Mouse (Mus musculus): ENCODE measurements around the gene Aggf1. TPM values are rescaled to one million over a fixed set of nuclear protein-coding genes. Genes with fewer than 3 reads are reported as not detected.

Aggf1 gene
- polyA plus RNA-seq, 1 experiment from 2014 or later = 17.6 TPM

- ATAC-seq (ENCODE audit: low FRiP score, low TSS enrichment) (no peak), DNase-seq (ENCODE audit: low spot score) (no peak)
- TF ChIP-seq EP300 (optimal IDR thresholded peaks at IDR 0.05) (no peak), CTCF (IDR thresholded peaks at IDR 0.05; ENCODE audit: low read depth) (no peak)
- H3K4me3 ChIP-seq (ENCODE audit: low read depth, low read length) = no peak overlapping the region
- no peaks in the 10 kb centered on the region for H3K9me3 ChIP-seq (ENCODE audit: control insufficient read depth, low read length)
- no peak overlapping the region for H3K9ac ChIP-seq (ENCODE audit: low read length)
- H3K4me2 ChIP-seq (replicated peaks; ENCODE audit: low read depth) = no peak overlapping the region
- no peaks in the 10 kb centered on the region for H3K27me3 ChIP-seq (ENCODE audit: control insufficient read depth, insufficient read depth, low read length)
- H3K27ac ChIP-seq (replicated peaks) = no peak overlapping the region
- no peaks in the 10 kb centered on the region for H3K36me3 ChIP-seq (ENCODE audit: control insufficient read depth, insufficient read depth, low read length)
- no peaks in the 10 kb centered on the region for H3K4me1 ChIP-seq (replicated peaks; ENCODE audit: control insufficient read depth, insufficient read depth)
- WGBS = 66% methylated on average over 4 of the region's 4 CpGs
Observed at GRCm38 (mm10) chr13:95306596-95306995, 68.6 kb downstream of the Aggf1 start.

Other genes with a start within 250 kb of the Aggf1 start
- gene Pde8b, start 125.0 kb downstream of the Aggf1 start, polyA plus RNA-seq (2015; fragmentation: Nextera tagmentation; extraction: Ambion mirVana) = 2.5 and 3.8 TPM in 2 replicates
- 24.9 and 25.4 TPM in 2 replicates for gene Zbed3, start 51.7 kb downstream of the Aggf1 start, polyA plus RNA-seq (2015; fragmentation: Nextera tagmentation; extraction: Ambion mirVana)
- gene Crhbp, start 69.6 kb upstream of the Aggf1 start, polyA plus RNA-seq (2015; fragmentation: Nextera tagmentation; extraction: Ambion mirVana) = 0.05 and 0.08 TPM in 2 replicates
- 0.38 and 0.39 TPM in 2 replicates for gene S100z, start 103.4 kb upstream of the Aggf1 start, polyA plus RNA-seq (2015; fragmentation: Nextera tagmentation; extraction: Ambion mirVana)
- 10.7 and 12.8 TPM in 2 replicates for gene F2rl1, start 149.9 kb upstream of the Aggf1 start, polyA plus RNA-seq (2015; fragmentation: Nextera tagmentation; extraction: Ambion mirVana)
- 20.1 and 23.0 TPM in 2 replicates for gene F2r, start 243.1 kb upstream of the Aggf1 start, polyA plus RNA-seq (2015; fragmentation: Nextera tagmentation; extraction: Ambion mirVana)